Mouse (Mus musculus) spleen, adult 2 months (tissue): ENCODE data around the gene Rap2b. TPM values are rescaled to one million over a fixed set of nuclear protein-coding genes. Genes with fewer than 3 reads are reported as not detected.

Source experiments
- DNase-seq, 2 experiments: peaks; one replicate each; pipeline versions ENCODE4 v3.0.0 to v3.0.0-alpha.2; 2012 to 2021; ENCODE audit warnings: low spot score in 2 of 2, low read depth in 1 of 2
- H3K27ac ChIP-seq: fragments of 200-500 bp; 2 replicates; pipeline ENCODE4 v1.5.1; 2012; ENCODE audit warnings: low read length, inconsistent platforms; ENCODE audit not compliant: insufficient read depth
- H3K27me3 ChIP-seq: fragments of 200-500 bp; 2 replicates; pipeline ENCODE4 v1.6.1; 2012; ENCODE audit warnings: mild to moderate bottlenecking, moderate library complexity, low read length, inconsistent platforms; ENCODE audit not compliant: control insufficient read depth, insufficient read depth
- H3K36me3 ChIP-seq: fragments of 200-500 bp; 2 replicates; pipeline ENCODE4 v1.6.1; 2012; ENCODE audit warnings: mild to moderate bottlenecking, low read length, inconsistent platforms; ENCODE audit not compliant: control insufficient read depth, insufficient read depth
- H3K4me1 ChIP-seq: fragments of 200-500 bp; 2 replicates; pipeline ENCODE4 v1.6.1; 2011; ENCODE audit warnings: inconsistent platforms; ENCODE audit not compliant: control insufficient read depth, insufficient read depth, insufficient read length
- H3K4me3 ChIP-seq: fragments of 200-500 bp; 2 replicates; pipeline ENCODE4 v1.5.1; 2011; ENCODE audit warnings: mild to moderate bottlenecking, inconsistent platforms; ENCODE audit not compliant: insufficient read depth, insufficient read length; ENCODE audit errors: extremely low read depth
- CTCF ChIP-seq: fragments of 200-500 bp; IDR thresholded peaks from 2 replicates; pipeline ENCODE4 v1.5.1; 2011; ENCODE audit warnings: mild to moderate bottlenecking, inconsistent platforms; ENCODE audit not compliant: insufficient read depth, insufficient read length, insufficient replicate concordance; ENCODE audit errors: extremely low read depth
- POLR2A ChIP-seq: fragments of 200-500 bp; IDR thresholded peaks from 2 replicates; pipeline ENCODE4 v1.6.1; 2011; ENCODE audit warnings: low read depth, low read length, inconsistent platforms
- WGBS: fragments of 180-500 bp; shearing (Covaris S2); methylation state at CpG from one replicate; pipeline ENCODE4 v1.1.7; 2018; 5-methylcytosine and 5-hydroxymethylcytosine counted together
- polyA plus RNA-seq: library from polyadenylated mRNA; depleted of rRNA; stranded (reverse); fragments of >200 nt; gene quantifications from 2 replicates; pipeline ENCODE4 v1.2.3, GENCODE M21; 2012; rRNA removed

Gene Rap2b
- polyA plus RNA-seq: 6.4 and 7.5 TPM in 2 replicates

- no peaks in the 10 kb centered on the region for H3K4me1 ChIP-seq
- no peaks in the 10 kb centered on the region for H3K36me3 ChIP-seq
- 91% methylated on average over 1 of the region's 1 CpGs for WGBS
- TF ChIP-seq CTCF (no peak), POLR2A (no peak)
- no peak within 1 kb of the TSS for H3K4me3 ChIP-seq
- H3K27me3 ChIP-seq: no peaks in the 10 kb centered on the region
- DNase-seq: no peak
- no peak within 1 kb of the TSS for H3K27ac ChIP-seq
These were observed at the start of gene Rap2b for GRCm38 (mm10) chr3:61361338-61361737. Gene Rap2b, plus strand, starts transcription at chr3:61361638.

- WGBS: 75% methylated on average over 2 of the region's 2 CpGs
- H3K36me3 ChIP-seq: no peaks in the 10 kb centered on the region
- H3K4me1 ChIP-seq: no peaks in the 10 kb centered on the region
- DNase-seq: no peak
- H3K27me3 ChIP-seq: no peaks in the 10 kb centered on the region
- no peak overlapping the region for H3K4me3 ChIP-seq
- no peak overlapping the region for H3K27ac ChIP-seq
- TF ChIP-seq CTCF: no peak
- no peak for TF ChIP-seq POLR2A
These were observed 46.4 kb upstream of the Rap2b start for GRCm38 (mm10) chr3:61315002-61315401.

GRCm38 (mm10) chr3:61320031-61320430 is 41.4 kb upstream of the Rap2b start:
- Histone ChIP-seq H3K27me3 (no peaks in the 10 kb centered on the region), H3K4me1 (no peaks in the 10 kb centered on the region), H3K36me3 (no peaks in the 10 kb centered on the region), H3K27ac (no peak overlapping the region), H3K4me3 (no peak overlapping the region)
- TF ChIP-seq POLR2A: no peak
- no peak for TF ChIP-seq CTCF
- DNase-seq: no peak
- 93% methylated on average over 2 of the region's 2 CpGs for WGBS

- Histone ChIP-seq H3K4me1 (no peaks in the 10 kb centered on the region), H3K36me3 (no peaks in the 10 kb centered on the region), H3K4me3 (no peak overlapping the region), H3K27me3 (no peaks in the 10 kb centered on the region), H3K27ac (no peak overlapping the region)
- DNase-seq: no peak
- 31% methylated on average over 6 of the region's 6 CpGs for WGBS
- TF ChIP-seq CTCF: no peak
- TF ChIP-seq POLR2A: no peak
These were observed 39.8 kb upstream of the Rap2b start for GRCm38 (mm10) chr3:61321632-61322031.

- no peaks in the 10 kb centered on the region for H3K36me3 ChIP-seq
- 68% methylated on average over 2 of the region's 2 CpGs for WGBS
- DNase-seq: no peak
- no peak for TF ChIP-seq CTCF
- TF ChIP-seq POLR2A: no peak
- no peak overlapping the region for H3K27ac ChIP-seq
- no peaks in the 10 kb centered on the region for H3K27me3 ChIP-seq
- no peak overlapping the region for H3K4me3 ChIP-seq
- H3K4me1 ChIP-seq: no peaks in the 10 kb centered on the region
These were observed 25.2 kb upstream of the Rap2b start for GRCm38 (mm10) chr3:61336205-61336604.

- Histone ChIP-seq H3K4me1 (no peaks in the 10 kb centered on the region), H3K4me3 (no peak overlapping the region), H3K27ac (no peak overlapping the region), H3K36me3 (no peaks in the 10 kb centered on the region), H3K27me3 (no peaks in the 10 kb centered on the region)
- WGBS: 90% methylated on average over 3 of the region's 3 CpGs
- TF ChIP-seq CTCF (no peak), POLR2A (no peak)
- no peak for DNase-seq
These were observed 24.2 kb upstream of the Rap2b start for GRCm38 (mm10) chr3:61337230-61337629.

- H3K27me3 ChIP-seq: no peaks in the 10 kb centered on the region
- no peak for DNase-seq
- H3K4me1 ChIP-seq: no peaks in the 10 kb centered on the region
- H3K27ac ChIP-seq: no peak overlapping the region
- no peak overlapping the region for H3K4me3 ChIP-seq
- H3K36me3 ChIP-seq: no peaks in the 10 kb centered on the region
- WGBS: 92% methylated on average over 5 of the region's 5 CpGs
- no peak for TF ChIP-seq POLR2A
- TF ChIP-seq CTCF: no peak
These were observed 21.1 kb upstream of the Rap2b start for GRCm38 (mm10) chr3:61340321-61340720.
